Mouse (Mus musculus) bone marrow, adult 2 months (tissue): ENCODE data around the gene Ccl7.

Experiments
- CTCF ChIP-seq: fragments of 200-500 bp; IDR thresholded peaks from 2 replicates; pipeline ENCODE4 v1.5.1; 2011; ENCODE audit warnings: low read length, control low read depth; ENCODE audit not compliant: control insufficient read depth, insufficient read depth
- POLR2A ChIP-seq: fragments of 200-500 bp; IDR thresholded peaks from 2 replicates; pipeline ENCODE4 v1.6.1; 2011; ENCODE audit warnings: low read depth, mild to moderate bottlenecking, control low read depth, low read length, borderline replicate concordance; ENCODE audit not compliant: control insufficient read depth

- no peak for TF ChIP-seq POLR2A
- TF ChIP-seq CTCF: no peak
These were observed 13.4 kb upstream of the Ccl7 start for GRCm38 (mm10) chr11:82032136-82032535.
